23 mouse cellular contexts compared by ENCODE assay signal in the genomic region with DNA sequence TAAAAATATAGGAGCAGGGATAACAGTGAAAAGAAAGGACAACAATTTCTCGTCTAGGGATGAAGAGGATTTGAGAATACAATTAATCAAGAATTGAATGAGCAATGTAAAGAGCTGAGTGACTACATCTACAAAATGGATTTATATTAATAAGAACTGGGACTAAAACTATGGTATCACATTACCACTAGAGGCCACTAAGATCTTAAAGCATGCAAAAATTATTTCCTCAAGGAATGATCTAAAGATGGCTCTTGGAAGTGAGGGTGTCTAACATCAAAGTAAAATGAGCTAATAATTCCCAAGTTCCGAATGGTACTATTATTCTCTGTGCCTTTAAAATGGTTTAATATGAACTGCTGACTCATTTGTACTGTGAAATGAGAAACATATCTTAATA.
DNase-seq lines count a peak whose midpoint lies in the region; ATAC-seq and TF ChIP-seq lines count a peak whose summit lies in the region.
"Had no signal": no experiment of that assay in that cellular context is flagged by ENCODE, and none has a peak within 500 bp of the region (broad histone marks: within the 10 kb centered on the region; RNA-seq: fewer than 3 reads in every experiment).

No protein-coding gene starts in this region.

- H3K4me3 ChIP-seq in forebrain, postnatal 0 days (ENCODE audit: low read depth, low read length), result no peak overlapping the region
- no peak overlapping the region for H3K4me3 ChIP-seq in forebrain, embryonic 16.5 days (replicated peaks; ENCODE audit: low read length)
- H3K4me3 ChIP-seq in kidney, adult 2 months (ENCODE audit: insufficient read depth, low read depth, low read length), result no peak overlapping the region
- no peak overlapping the region for H3K4me3 ChIP-seq in lung, postnatal 0 days (ENCODE audit: low read depth, low read length)
- H3K4me3 ChIP-seq: embryonic facial prominence, embryonic 15.5 days; heart, embryonic 10.5 days; hindbrain, embryonic 15.5 days; limb, embryonic 15.5 days had no signal

- no peaks in the 10 kb centered on the region for H3K9me3 ChIP-seq in forebrain, postnatal 0 days (ENCODE audit: low read length)
- H3K9me3 ChIP-seq in forebrain, embryonic 16.5 days (ENCODE audit: control insufficient read depth, low read length), result no peaks in the 10 kb centered on the region
- H3K9me3 ChIP-seq in lung, postnatal 0 days (ENCODE audit: low read length), result no peaks in the 10 kb centered on the region
- H3K9me3 ChIP-seq: embryonic facial prominence, embryonic 15.5 days; heart, embryonic 10.5 days; hindbrain, embryonic 15.5 days; limb, embryonic 15.5 days had no signal

- no peak for TF ChIP-seq POLR2A in kidney, adult 2 months (IDR thresholded peaks at IDR 0.05; ENCODE audit: low read depth, low read length)
- no peak for TF ChIP-seq POLR2A in brain, embryonic 14.5 days (IDR thresholded peaks at IDR 0.05; ENCODE audit: borderline replicate concordance, extremely low read depth, insufficient read depth, insufficient read length, poor library complexity, severe bottlenecking)

- H3K36me3 ChIP-seq in forebrain, postnatal 0 days (ENCODE audit: insufficient read depth), result peaks cover 7% of the 10 kb centered on the region
- H3K36me3 ChIP-seq in forebrain, embryonic 16.5 days (ENCODE audit: control insufficient read depth, insufficient read depth), result no peaks in the 10 kb centered on the region
- H3K36me3 ChIP-seq in kidney, adult 2 months (ENCODE audit: control insufficient read depth, insufficient read depth, low read length), result no peaks in the 10 kb centered on the region
- no peaks in the 10 kb centered on the region for H3K36me3 ChIP-seq in lung, postnatal 0 days (ENCODE audit: insufficient read depth, low read length)
- H3K36me3 ChIP-seq: limb, embryonic 15.5 days had no signal

- WGBS in forebrain, postnatal 0 days, result 72% methylated on average over 2 of the region's 2 CpGs
- 86% methylated on average over 2 of the region's 2 CpGs for WGBS in forebrain, embryonic 16.5 days
- WGBS in kidney, adult 2 months, result 80% methylated on average over 2 of the region's 2 CpGs
- 64% methylated on average over 2 of the region's 2 CpGs for WGBS in lung, postnatal 0 days

- no peaks in the 10 kb centered on the region for H3K27me3 ChIP-seq in forebrain, postnatal 0 days (ENCODE audit: insufficient read depth, low read length)
- H3K27me3 ChIP-seq in forebrain, embryonic 16.5 days (replicated peaks; ENCODE audit: control insufficient read depth, insufficient read depth, low read length), result no peaks in the 10 kb centered on the region
- H3K27me3 ChIP-seq in kidney, adult 2 months (replicated peaks; ENCODE audit: control insufficient read depth, insufficient read depth, low read length), result no peaks in the 10 kb centered on the region
- H3K27me3 ChIP-seq in lung, postnatal 0 days (replicated peaks; ENCODE audit: insufficient read depth, low read length), result no peaks in the 10 kb centered on the region
- H3K27me3 ChIP-seq: embryonic facial prominence, embryonic 15.5 days; hindbrain, embryonic 15.5 days; limb, embryonic 15.5 days had no signal

- no peak for ATAC-seq in forebrain, postnatal 0 days
- no peak for ATAC-seq in forebrain, embryonic 16.5 days
- no peak for ATAC-seq in lung, postnatal 0 days
- ATAC-seq: activated CD4-positive, CD25-positive, alpha-beta regulatory T cell, adult 4 months had no signal

- H3K27ac ChIP-seq in forebrain, postnatal 0 days (ENCODE audit: low read depth, low read length), result no peak overlapping the region
- no peak overlapping the region for H3K27ac ChIP-seq in forebrain, embryonic 16.5 days (ENCODE audit: low read length)
- H3K27ac ChIP-seq in kidney, adult 2 months (ENCODE audit: insufficient read depth, low read depth, low read length), result no peak overlapping the region
- H3K27ac ChIP-seq in lung, postnatal 0 days (ENCODE audit: low read length), result no peak overlapping the region
- H3K27ac ChIP-seq: embryonic facial prominence, embryonic 15.5 days; heart, embryonic 10.5 days; hindbrain, embryonic 15.5 days; limb, embryonic 15.5 days had no signal

- TF ChIP-seq CTCF in forebrain, postnatal 0 days (IDR thresholded peaks at IDR 0.05; ENCODE audit: low read depth), result peak; percentile 51
- no peak for TF ChIP-seq CTCF in kidney, adult 2 months (conservative IDR thresholded peaks at IDR 0.05; ENCODE audit: insufficient read depth, insufficient read length, low read depth, low read length)
- TF ChIP-seq CTCF in lung, postnatal 0 days (IDR thresholded peaks at IDR 0.05), result peak; percentile 51
- TF ChIP-seq CTCF in brain, embryonic 14.5 days (IDR thresholded peaks at IDR 0.05; ENCODE audit: borderline replicate concordance, extremely low read depth, insufficient read depth, insufficient read length), result no peak

- DNase-seq in forebrain, postnatal 0 days, result peak; percentile 7
- peak; percentile 23 for DNase-seq in kidney, adult 2 months
- no peak for DNase-seq in kidney, postnatal 14 days
- DNase-seq in lung, postnatal 0 days (ENCODE audit: low spot score), result peak; percentile 37
- no peak for DNase-seq in lung, postnatal 36 days
- DNase-seq in brain, embryonic 14.5 days (ENCODE audit: low read depth), result peak; percentile 19
- DNase-seq in urinary bladder, adult 18-20 months (ENCODE audit: low spot score in 2 of 2), result no peak
- DNase-seq: adrenal gland, postnatal 25 days; B cell, adult 2 months; cerebellum, adult 11-12 months; cerebellum, postnatal 36 days; kidney, adult 8-10 months; layer of hippocampus, postnatal 36 days; lung, postnatal 4 days; retina, postnatal 1 day; right cerebral cortex, postnatal 4 days; thymus, postnatal 14 days had no signal

- no peaks in the 10 kb centered on the region for H3K4me1 ChIP-seq in forebrain, postnatal 0 days (ENCODE audit: insufficient read depth)
- H3K4me1 ChIP-seq in forebrain, embryonic 16.5 days (replicated peaks; ENCODE audit: control insufficient read depth, insufficient read depth, low read length), result no peaks in the 10 kb centered on the region
- no peaks in the 10 kb centered on the region for H3K4me1 ChIP-seq in kidney, adult 2 months (ENCODE audit: control insufficient read depth, insufficient read depth, low read length)
- no peaks in the 10 kb centered on the region for H3K4me1 ChIP-seq in lung, postnatal 0 days (ENCODE audit: insufficient read depth, low read depth, low read length)
- H3K4me1 ChIP-seq: embryonic facial prominence, embryonic 15.5 days; heart, embryonic 10.5 days; hindbrain, embryonic 15.5 days; limb, embryonic 15.5 days had no signal

- no peak overlapping the region for H3K4me2 ChIP-seq in forebrain, postnatal 0 days (ENCODE audit: low read depth)
- no peak overlapping the region for H3K4me2 ChIP-seq in forebrain, embryonic 16.5 days (ENCODE audit: low read length)
- H3K4me2 ChIP-seq in lung, postnatal 0 days (replicated peaks; ENCODE audit: low read depth, low read length), result no peak overlapping the region
- H3K4me2 ChIP-seq: embryonic facial prominence, embryonic 15.5 days; hindbrain, embryonic 15.5 days; limb, embryonic 15.5 days had no signal

- TF ChIP-seq EP300 in lung, postnatal 0 days (IDR thresholded peaks at IDR 0.05), result no peak

- no peak overlapping the region for H3K9ac ChIP-seq in forebrain, postnatal 0 days
- no peak overlapping the region for H3K9ac ChIP-seq in forebrain, embryonic 16.5 days (replicated peaks; ENCODE audit: low read depth, low read length)
- H3K9ac ChIP-seq in lung, postnatal 0 days (replicated peaks; ENCODE audit: low read depth), result no peak overlapping the region
- H3K9ac ChIP-seq: embryonic facial prominence, embryonic 15.5 days; hindbrain, embryonic 15.5 days; limb, embryonic 15.5 days had no signal

Comparison
In these comparisons a context has a peak if more than half of its experiments do, and no peak if none do; other contexts are left out.
1. DNase-seq: peak in forebrain, postnatal 0 days (single experiment), kidney, adult 2 months (single experiment), lung, postnatal 0 days (single experiment) and brain, embryonic 14.5 days (single experiment); none in kidney, postnatal 14 days (single experiment), lung, postnatal 36 days (single experiment) and urinary bladder, adult 18-20 months (0 of 2).
2. CTCF ChIP-seq: peak in forebrain, postnatal 0 days (single experiment) and lung, postnatal 0 days (single experiment); none in kidney, adult 2 months (single experiment) and brain, embryonic 14.5 days (single experiment).